Mouse (Mus musculus): ENCODE data around the gene Gm3002.
"Not testable (repeated sequence)": the region's sequence is repeated elsewhere in the genome, so short reads cannot be mapped to it uniquely, and the experiment has no call there.

Gm3002 gene

GRCm38 (mm10) chr14:3809774-3810173, at the start of gene Gm3002:
Gm3002 (plus strand) TSS chr14:3810074.
- not testable (repeated sequence) for DNase-seq (ENCODE audit: low spot score)

- DNase-seq (ENCODE audit: low spot score): not testable (repeated sequence)
Measured at GRCm38 (mm10) chr14:3845945-3846344, 36.1 kb downstream of the Gm3002 start, which contains the start of gene Gm3033. Gm3033 (plus strand) TSS chr14:3846245.

GRCm38 (mm10) chr14:3883872-3884271, 74.0 kb downstream of the Gm3002 start, which contains the start of gene Gm2916:
Gm2916 (plus strand) TSS chr14:3884172.
- not testable (repeated sequence) for DNase-seq (ENCODE audit: low spot score)

- DNase-seq (ENCODE audit: low spot score): not testable (repeated sequence)
Measured at GRCm38 (mm10) chr14:3931456-3931855, 121.6 kb downstream of the Gm3002 start, which contains the start of gene Gm3029. Gm3029 (plus strand) TSS chr14:3931756.

GRCm38 (mm10) chr14:3963247-3963646, 153.4 kb downstream of the Gm3002 start, which contains the start of gene Gm3095:
Gm3095 (plus strand) TSS chr14:3963547.
- not testable (repeated sequence) for DNase-seq (ENCODE audit: low spot score)

GRCm38 (mm10) chr14:3998094-3998493, 188.2 kb downstream of the Gm3002 start, which contains the start of gene Gm3099:
Gm3099 (plus strand) TSS chr14:3998394.
- DNase-seq (ENCODE audit: low spot score): not testable (repeated sequence)
